Mouse (Mus musculus): Measurements from ENCODE around the gene Gm17545. TPM values are rescaled to one million over a fixed set of nuclear protein-coding genes. Genes with fewer than 3 reads are reported as not detected.

Gm17545 gene
- polyA plus RNA-seq (2014; fragmentation: Illumina TruSeq; extraction: RNeasy Lipid Tissue Mini Kit (QIAGEN cat#74804); ENCODE audit: low read depth, low replicate concordance): not detected

GRCm38 (mm10) chr9:22453990-22454389, at the start of gene Gm17545:
Gene Gm17545 (plus strand): TSS chr9:22454290.

GRCm38 (mm10) chr9:22411002-22411857, 42.9 kb upstream of the Gm17545 start, which contains the start of gene 9530077C05Rik:
Gene 9530077C05Rik (plus strand): TSS chr9:22411513.

GRCm38 (mm10) chr9:22469643-22470042, 15.6 kb downstream of the Gm17545 start, which contains the start of gene Rp9:
Gene Rp9 (minus strand): TSS chr9:22469743.

GRCm38 (mm10) chr9:22475424-22475868, 21.4 kb downstream of the Gm17545 start, which contains the start of gene Bbs9:
Gene Bbs9 (plus strand): TSS chr9:22475715.

Other genes starting within 250 kb of the Gm17545 start
- 66.2 TPM for gene Zfp809, start 228.6 kb upstream of the Gm17545 start, polyA plus RNA-seq (2014; fragmentation: Illumina TruSeq; extraction: RNeasy Lipid Tissue Mini Kit (QIAGEN cat#74804); ENCODE audit: low read depth, low replicate concordance)
- gene Zfp599, start 194.4 kb upstream of the Gm17545 start, polyA plus RNA-seq (2014; fragmentation: Illumina TruSeq; extraction: RNeasy Lipid Tissue Mini Kit (QIAGEN cat#74804); ENCODE audit: low read depth, low replicate concordance): 0.97 TPM
- gene Zfp810, start 146.6 kb upstream of the Gm17545 start, polyA plus RNA-seq (2014; fragmentation: Illumina TruSeq; extraction: RNeasy Lipid Tissue Mini Kit (QIAGEN cat#74804); ENCODE audit: low read depth, low replicate concordance): 46.8 TPM
- 1.2 TPM for gene Anln, start 65.1 kb upstream of the Gm17545 start, polyA plus RNA-seq (2014; fragmentation: Illumina TruSeq; extraction: RNeasy Lipid Tissue Mini Kit (QIAGEN cat#74804); ENCODE audit: low read depth, low replicate concordance)
- gene 9530077C05Rik, start 42.8 kb upstream of the Gm17545 start, polyA plus RNA-seq (2014; fragmentation: Illumina TruSeq; extraction: RNeasy Lipid Tissue Mini Kit (QIAGEN cat#74804); ENCODE audit: low read depth, low replicate concordance): 1.3 TPM
- gene Rp9, start 15.5 kb downstream of the Gm17545 start, polyA plus RNA-seq (2014; fragmentation: Illumina TruSeq; extraction: RNeasy Lipid Tissue Mini Kit (QIAGEN cat#74804); ENCODE audit: low read depth, low replicate concordance): 25.8 TPM
- 30.3 TPM for gene Bbs9, start 21.4 kb downstream of the Gm17545 start, polyA plus RNA-seq (2014; fragmentation: Illumina TruSeq; extraction: RNeasy Lipid Tissue Mini Kit (QIAGEN cat#74804); ENCODE audit: low read depth, low replicate concordance)